Mouse (Mus musculus) ovary, postnatal 10 days (tissue): Measurements from ENCODE around the gene Bmyc.
A peak's percentile ranks its signal among the peaks of the same experiment; 100 is the strongest.
"Not testable (repeated sequence)": the region's sequence is repeated elsewhere in the genome, so short reads cannot be mapped to it uniquely, and the experiment has no call there.

Source experiments
- DNase-seq: peaks from one replicate; pipeline ENCODE4 v3.0.0; 2022; ENCODE audit warnings: low spot score

Bmyc gene

DNA sequence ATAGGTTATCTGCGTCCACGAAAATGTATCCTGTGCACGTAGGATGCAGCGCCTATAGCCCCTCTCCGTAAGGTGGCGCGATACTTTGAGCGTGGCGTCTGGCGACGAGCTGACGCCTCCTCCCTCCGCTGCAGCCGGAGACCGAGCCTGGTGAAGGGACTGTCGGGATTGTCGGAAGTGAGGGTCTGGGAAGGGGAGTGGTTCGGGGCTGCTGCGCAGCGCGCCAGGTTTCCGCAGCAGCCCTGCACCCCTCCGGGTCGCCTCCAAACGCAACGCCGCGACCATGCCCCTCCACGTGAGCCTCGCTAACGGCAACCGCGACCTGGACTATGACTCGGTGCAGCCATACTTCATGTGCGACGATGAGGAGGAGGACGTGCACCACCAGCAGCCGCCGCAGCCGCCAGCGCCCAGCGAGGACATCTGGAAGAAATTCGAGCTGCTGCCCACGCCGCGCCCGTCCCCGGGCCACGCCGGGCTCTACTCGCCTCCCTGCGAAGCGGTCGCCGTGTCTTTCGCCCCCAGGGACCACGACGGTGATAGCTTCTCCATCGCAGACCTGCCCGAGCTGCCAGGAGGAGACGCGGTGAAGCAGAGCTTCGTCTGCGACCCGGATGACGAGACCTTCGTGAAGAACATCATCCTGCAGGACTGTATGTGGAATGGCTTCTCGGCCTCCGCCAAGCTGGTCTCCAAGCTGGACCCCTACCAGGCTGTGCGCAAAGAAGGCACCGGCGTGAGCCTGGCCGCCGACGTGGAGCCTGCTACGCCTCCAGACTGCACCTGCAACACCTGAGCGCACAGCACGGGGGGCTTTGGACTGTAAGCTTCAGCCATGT lies at the start of gene Bmyc:
Gene Bmyc (plus strand): TSS at position 97 of the 839 bp plus-strand sequence.
- DNase-seq: peak; percentile 44

DNA sequence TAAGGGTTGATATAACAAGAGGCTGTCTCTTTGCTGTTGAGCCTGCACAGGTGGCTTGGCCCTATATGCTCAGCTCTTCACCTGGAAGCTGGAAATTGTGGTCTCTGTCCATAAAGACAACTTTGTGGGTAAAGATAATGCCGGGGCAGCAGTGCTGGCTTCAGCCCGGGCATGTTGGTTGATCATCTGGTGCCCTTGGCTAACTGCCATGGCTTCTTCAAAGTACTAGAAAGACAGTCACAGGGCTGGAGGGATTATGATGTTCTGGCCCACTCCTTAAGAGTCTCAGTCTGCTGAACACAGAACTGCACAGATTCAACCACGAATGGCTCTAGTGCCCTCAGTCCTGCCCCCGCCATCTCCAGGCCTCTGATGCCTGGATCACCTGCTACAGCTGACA lies 49.3 kb upstream of the Bmyc start:
- DNase-seq: no peak

DNA sequence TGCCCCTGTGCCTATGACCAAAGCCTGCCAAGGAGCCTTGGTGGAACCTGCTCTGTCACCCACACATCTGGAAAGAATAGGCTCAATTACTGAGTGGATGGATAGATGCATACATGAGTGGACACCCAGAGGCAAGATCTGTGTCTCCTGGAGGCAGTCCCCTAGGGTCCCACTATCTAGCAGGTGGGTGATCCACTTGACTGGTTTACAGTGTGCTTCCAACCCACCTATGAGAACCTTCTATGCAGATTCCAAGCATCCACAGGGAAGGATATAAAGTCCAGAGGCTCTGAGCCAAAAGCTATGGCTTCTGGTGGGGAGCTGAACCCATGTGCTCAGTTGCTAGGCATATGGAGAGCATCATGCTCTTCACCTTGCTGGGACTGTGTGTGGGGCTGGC lies 48.9 kb upstream of the Bmyc start, which contains the start of gene Lcn5:
Gene Lcn5 (plus strand): TSS at position 301 of the 400 bp plus-strand sequence.
- DNase-seq: no peak

DNA sequence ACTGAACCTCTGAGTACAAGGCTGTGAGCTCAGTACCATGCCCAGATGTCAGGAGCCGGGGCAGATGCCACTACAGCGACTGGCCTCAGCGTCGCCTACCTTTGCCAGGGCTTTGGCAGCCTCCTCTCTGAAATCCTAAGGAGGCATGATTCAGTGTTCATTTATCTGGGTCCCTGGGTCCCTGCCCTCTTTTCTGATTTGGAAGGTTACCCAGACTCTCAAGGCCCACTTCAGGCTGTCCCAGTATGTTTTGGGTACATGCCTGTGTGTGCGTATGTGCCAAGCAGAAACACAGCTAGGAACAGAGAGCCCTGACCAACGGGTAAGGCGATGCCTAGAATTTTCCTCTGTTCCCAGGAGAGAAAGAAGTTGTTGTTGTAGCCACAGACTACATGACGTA lies 46.3 kb upstream of the Bmyc start:
- DNase-seq: no peak

DNA sequence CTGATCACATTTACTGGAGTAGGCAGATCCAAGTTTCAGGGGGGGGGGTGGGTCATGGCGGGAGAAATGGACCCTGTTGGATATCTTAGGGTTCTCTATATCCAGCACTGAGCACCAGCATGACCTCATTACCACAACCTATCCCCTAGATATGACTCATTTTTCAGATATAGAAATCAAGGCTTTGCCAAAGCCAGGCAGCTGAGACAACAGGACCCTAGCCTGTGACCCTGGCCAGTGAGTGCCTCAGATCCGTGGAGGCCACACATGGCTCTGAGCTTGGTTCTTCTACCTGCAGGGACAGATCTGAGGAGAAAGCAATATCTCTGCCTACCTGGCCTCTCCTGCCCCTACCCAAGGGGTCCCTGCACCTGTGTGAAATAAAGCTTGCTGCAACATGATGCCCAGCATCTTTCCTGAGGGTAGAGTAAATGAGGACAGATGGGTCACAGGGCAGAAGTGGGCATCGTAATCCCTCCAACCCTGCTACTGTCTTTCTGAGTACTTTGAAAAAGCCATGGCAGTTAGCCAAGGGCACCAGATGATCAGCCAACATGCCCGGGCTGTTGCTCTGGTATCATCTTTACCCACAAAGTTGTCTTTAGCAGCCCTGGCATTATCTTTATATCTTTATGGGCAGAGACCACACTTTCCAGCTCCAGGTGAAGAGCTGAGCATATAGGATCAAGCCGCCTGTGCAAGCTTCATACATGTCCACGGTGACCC lies 45.1 kb upstream of the Bmyc start:
- DNase-seq: no peak

DNA sequence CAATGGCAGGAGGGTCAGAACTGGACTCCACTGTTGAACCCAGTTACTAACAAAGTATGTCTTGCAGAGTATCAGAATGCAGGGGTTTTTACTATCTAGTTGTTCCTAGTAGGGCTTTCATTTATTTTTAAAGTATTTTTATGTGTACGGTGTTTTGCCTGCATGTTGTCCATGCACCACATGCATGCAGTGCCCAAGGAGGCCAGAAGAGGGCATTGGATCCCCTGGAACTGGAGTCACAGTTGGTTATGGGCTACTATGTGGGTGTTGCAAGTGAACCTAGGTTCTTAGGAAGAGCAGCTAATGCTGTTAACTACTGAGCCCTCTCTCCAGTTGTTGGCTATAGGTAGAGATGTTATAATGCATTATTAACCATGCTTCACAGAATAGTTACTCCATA lies 43.0 kb upstream of the Bmyc start:
- DNase-seq: peak; percentile 33

DNA sequence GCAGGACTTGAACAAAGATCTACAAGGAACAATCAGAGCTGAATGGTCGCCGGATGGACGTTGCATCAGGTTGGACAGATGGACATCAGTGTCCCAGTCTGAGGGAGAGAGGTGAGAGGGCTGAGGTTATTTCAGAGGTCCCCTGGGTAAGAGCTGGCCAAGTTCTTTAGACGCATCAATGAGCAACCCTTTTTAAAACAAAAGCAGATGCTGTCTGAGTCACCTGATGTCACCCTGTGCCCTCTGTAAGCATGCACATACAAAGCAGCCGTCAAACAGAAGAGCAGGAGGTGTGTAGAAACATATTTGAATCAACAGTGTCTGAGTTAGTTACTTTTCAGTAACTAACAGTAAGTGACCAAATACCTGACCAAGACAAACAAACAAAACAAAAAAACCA lies 42.4 kb upstream of the Bmyc start:
- no peak for DNase-seq

DNA sequence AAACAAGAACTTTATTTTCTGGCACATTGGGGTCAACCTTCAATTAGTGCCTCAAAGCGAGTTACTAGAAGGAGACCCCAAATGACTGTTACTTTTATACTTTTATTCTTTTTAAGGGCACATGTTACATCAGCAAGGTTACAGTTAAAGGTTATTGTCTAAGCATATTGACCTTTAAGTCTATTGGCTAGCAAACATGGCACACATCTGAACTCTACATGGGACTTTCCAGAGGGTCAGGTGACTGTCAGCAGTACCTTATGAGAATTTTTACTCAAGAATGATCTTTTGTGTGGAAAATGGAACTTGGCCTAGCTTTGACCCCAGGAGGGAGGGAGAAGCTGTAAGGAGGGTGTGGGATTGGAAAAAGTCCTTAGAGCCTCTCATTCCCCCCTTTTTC lies 40.0 kb upstream of the Bmyc start:
- no peak for DNase-seq

DNA sequence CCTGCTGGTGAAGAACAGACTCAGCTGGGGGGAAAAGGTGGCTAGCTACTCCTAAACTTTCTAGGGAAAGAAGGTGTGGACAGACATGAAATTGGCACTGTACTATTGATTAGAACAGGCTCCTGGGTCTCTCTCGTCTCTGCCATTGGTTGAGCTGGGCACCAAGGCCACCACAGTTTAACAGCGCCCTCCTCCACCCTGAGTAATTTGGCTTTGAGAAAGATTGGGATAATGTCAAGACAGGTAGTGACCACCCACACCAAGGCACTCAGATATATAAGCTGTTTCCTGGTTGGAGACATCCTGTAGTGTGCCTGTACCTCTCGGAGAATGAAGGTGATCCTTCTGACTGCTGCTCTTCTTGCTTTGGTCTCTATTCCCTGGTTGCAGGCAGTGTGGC lies 30.1 kb upstream of the Bmyc start, which contains the start of gene Lcn6:
Gene Lcn6 (plus strand): TSS at position 301 of the 400 bp plus-strand sequence.
- DNase-seq: no peak

DNA sequence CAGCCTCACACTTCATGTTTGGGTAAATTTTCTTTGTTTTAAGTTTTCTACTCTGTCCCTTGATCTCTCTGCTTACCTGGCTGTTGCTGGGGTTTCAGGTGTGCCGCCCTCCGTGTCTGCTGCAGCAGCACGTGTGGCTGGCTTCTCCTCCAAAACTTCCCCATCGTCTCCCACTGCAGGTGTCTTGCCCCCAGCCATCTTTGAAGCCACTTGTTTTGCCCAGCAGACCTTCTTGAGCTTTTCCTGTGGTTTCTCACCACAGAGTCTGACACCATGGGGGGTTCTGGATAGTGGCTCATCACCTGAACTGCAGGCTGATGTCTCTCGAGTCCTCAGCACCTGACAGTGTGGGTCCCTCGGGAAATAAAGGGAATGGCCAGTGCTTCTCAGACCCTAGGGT lies 27.0 kb upstream of the Bmyc start:
- no peak for DNase-seq

DNA sequence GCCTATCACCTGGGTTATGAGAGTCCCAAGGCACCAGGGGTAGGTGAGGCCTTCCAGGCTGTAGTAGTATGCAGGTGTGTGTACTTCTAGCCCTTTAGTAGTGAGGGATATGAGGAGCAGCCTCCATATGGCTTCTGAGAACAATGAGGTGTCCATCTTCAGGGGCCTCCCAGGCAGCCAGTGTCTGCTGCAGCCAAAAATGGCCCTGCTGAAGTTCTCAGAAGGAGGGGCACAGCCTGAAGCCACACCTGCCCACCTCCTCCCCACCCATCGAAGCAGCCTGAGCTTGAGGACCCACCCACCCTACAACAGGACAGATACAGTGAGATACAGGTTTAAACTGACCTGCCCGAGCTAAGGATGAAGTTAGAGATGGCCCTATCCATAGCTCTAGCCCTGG lies 24.1 kb upstream of the Bmyc start, which contains the start of gene Lcn10:
Gene Lcn10 (plus strand): TSS at position 301 of the 400 bp plus-strand sequence.
- no peak for DNase-seq

DNA sequence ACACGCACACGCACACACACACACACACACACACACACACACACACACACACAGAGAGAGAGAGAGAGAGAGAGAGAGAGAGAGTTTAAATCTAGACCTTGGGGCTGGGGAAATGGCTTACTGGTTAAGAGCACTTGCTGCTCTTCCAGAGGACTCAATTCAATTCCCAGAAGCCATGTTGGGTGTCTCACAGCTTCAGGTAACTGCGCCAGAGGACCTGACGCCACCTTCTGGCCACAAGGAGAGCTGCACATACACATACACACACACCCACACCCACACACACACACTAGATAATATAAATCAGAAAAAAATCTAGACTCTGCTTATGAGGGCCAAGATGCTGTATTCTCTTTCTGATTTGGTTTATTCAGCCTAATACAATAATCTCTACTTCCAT lies 19.6 kb upstream of the Bmyc start:
- DNase-seq: no peak

DNA sequence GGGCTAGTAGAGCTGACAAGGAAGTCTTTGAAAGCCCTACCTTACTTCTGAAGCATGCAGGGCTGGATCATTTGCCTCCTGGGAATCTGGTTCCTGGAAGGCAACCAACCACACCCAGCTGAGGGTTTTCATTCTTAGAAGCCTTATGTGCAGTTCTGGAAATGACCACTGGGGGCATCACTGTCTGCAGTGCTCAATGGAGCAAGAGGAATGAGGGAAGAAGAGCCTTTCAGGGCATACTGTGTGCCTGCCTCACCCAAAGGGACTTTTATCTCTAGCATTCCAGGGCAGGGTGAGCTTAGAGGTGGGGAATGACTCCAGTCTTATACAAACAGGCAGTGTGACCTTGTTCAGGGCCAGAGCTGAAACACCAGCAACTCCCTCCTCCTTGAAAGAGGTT lies 11.9 kb upstream of the Bmyc start:
- DNase-seq: peak; percentile 35

DNA sequence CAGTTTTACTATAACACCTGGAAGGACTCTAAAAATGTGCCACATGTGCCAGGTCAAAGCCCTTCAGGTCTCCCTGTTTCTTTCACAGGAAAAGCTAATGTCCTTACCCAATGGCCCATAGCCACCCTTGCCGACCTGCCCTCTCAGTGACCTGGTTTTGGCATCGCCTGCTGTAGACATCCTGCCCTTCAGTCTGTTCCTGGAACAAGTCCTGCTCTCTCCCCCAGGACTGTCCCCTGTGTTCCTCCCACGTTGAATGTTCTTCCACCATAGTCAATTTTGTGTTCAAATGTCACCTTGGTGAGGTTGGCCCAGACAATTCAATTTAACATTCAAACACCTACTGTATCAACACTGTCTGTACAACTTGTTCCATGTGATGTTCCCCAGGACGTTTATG lies 9.6 kb upstream of the Bmyc start:
- no peak for DNase-seq

DNA sequence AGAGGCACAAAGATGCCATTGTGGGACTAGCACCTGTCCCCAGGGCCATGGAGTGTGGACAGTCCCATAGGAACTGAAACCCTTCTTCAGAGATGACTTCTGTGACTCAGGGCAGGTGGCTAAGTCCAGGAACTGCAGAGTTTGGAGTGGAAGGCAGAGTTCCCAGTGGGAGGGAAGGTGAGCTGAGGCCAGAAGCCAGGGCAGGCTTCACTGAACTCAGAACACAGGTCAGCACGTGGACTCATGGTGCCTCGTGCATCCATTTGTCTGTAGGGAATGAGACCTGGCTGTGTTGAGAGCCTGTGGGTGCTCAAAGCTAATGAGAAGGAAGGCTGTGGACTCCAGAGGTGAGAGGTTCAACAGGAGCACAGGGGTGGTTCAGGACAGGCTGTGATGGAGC lies 7.8 kb upstream of the Bmyc start:
- no peak for DNase-seq

DNA sequence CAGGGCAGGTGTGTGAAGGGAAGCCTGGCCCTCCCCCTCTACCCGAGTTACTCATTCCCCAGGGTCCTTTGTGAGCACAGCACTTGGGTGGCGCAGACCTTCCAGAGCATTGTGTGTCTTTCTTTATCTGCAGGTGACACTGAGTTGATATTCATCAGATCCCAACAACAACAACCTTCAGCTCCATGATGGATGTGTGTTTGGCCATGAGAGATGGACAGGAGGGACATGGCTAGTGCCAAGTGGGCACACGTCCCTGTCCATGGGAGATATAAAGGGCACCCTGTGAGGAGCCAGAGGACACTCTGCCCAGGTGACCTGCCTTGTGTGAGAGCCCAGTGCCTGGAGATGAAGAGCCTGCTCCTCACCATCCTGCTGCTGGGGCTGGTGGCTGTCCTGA lies 6.8 kb upstream of the Bmyc start, which contains the start of gene Obp2a:
Gene Obp2a (plus strand): TSS at position 301 of the 400 bp plus-strand sequence.
- not testable (repeated sequence) for DNase-seq

DNA sequence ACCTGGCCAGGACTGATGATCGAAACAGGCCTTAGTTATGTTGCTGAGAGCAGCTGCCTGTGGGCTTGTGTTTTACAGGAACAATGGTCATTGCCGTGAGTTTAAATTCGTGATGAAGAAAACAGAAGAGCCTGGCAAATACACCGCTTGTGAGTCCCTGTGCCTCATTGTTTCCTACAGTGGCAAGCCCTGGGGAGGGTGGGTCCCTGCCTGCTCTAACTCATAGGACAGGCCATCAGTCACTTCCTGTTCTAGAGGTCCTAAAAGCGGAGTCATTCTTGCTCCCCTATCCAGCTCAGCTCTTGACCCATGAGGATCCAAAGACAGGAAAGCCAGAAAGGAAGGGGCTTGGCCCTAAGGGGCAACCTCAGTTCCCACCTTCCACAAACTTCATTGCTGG lies 5.5 kb upstream of the Bmyc start:
- DNase-seq: no peak

DNA sequence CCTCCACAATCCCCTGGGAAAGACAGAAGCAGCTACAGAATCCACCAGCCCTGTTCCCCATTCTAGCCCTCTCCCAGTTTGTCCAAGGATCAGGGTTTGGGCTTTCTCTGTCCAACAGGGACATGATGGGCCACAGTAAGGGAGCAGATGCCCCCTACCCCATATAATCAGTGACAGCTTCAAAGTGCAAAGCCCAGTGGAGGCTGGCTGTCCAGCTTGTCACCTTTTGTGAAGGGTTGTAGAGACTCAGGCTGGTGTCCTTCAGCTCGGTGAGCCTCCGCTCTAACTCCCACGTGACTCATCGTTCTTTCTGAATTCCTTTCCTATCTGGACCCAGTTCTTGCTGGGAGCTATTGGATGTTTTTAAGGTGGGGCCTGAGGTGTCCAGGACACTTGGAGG lies 2.8 kb upstream of the Bmyc start:
- no peak for DNase-seq

DNA sequence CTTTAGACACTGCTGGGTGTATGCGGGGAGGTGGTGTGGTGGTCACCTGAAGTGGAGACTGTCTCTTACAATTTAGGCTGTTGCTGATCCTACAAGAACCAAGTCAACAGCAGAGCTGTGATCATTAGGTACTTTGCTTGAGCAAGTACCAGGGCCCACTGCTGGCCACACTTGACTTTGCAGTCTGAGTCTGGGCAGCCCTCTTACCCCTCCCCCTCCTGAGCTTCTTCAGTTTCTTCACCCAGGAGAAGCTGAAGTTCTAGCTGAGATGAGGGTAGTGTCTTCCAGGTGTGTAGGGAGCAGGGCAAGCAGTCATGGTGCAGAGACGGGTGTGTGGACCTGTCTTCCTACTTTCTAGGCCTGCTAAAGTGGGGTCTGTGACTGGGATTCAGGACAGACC lies 1.6 kb downstream of the Bmyc start:
- no peak for DNase-seq

DNA sequence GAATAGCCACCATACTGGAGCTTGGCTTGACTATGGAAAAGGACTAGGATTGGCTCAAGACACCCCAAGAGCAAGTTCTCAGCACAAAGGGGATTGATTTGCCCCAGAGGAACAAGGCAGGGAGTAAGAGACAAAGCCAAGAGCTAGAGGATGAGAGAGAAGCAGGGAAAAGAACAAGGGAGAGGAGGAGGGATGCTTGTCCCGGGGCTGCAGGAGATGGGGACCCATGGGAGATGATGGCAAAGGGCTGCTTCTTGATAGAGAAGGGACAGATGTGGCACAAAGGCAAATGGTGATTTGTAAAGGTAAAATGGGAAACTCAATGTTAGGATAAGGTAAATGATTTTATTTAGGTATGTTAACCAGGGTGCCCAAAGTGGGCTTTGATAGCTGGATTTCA lies 2.5 kb downstream of the Bmyc start:
- not testable (repeated sequence) for DNase-seq

DNA sequence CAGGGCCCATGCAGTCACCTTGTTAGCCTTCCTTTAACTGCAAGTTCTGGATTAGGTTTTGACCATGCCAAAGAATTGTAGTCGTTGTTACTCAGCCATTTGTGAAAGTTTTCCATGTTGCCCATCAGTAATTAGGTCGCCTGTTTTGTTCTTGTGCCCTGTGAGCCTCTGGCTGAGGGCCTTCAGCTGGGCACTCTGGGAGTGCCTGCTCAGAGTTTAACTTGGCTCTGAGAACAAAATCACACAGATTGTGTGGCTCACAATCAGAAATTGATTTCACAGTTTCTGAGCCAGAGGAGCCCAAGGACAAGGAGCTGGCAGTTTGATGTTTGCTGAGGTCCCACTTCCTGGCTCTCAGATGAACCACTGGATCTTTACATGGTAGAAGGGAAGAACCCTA lies 3.3 kb downstream of the Bmyc start:
- not testable (repeated sequence) for DNase-seq

DNA sequence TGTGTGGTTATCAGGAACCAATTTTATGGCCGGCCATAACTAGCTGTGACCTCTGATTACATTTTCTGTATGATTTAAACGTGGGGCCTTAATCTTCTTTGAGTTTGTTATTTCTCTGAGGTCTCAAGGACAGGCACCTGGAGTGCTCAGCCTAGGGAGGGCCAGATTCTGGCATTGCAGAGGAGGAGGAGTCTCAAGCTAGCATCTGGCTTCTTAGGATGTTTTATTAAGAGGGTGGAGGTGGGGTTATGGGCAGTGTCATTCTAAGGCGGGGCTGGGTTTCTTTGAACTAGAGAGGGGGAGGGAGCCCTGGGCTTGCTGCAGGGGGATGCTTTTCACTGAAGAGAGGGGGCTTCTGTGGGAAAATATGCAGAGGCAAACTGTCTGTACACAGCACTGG lies 5.1 kb downstream of the Bmyc start:
- not testable (repeated sequence) for DNase-seq

DNA sequence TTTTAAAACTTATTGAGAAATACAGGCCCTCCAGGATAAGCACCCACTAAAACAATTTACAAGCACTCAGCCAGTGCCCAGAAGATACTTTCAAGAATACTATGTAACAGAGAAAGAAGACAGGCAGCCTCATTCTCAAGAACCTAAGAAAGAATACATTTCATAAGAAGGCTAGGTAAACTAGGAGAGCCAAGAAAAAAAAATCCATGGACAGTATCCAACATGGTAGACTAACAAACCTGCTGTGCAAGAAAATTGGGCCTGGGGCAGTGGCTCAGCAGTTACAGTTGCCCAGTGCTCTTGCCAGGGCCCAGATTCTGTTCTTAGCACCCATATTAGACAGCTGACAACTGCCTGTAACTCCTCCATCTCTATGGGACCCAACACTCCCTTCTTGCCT lies 10.7 kb downstream of the Bmyc start:
- no peak for DNase-seq
